Mouse (Mus musculus) heart, embryonic 12.5 days (tissue): Measurements from ENCODE around the gene Arhgap20. TPM values are rescaled to one million over a fixed set of nuclear protein-coding genes. Genes with fewer than 3 reads are reported as not detected.

Source experiments
- ATAC-seq: fragments of 200-750 bp; cut with Nextera tagmentation; 2 replicates; pipeline ENCODE4 v1.8.0; 2017; ENCODE audit warnings: moderate TSS enrichment, moderate library complexity; ENCODE audit not compliant: insufficient number of reproducible peaks, low FRiP score
- H3K27ac ChIP-seq: fragments of 300-500 bp; sonication (generic); 2 replicates; pipeline ENCODE4 v1.5.1; 2016; ENCODE audit warnings: mild to moderate bottlenecking, moderate library complexity; ENCODE audit not compliant: poor library complexity, severe bottlenecking
- H3K27me3 ChIP-seq: fragments of 300-500 bp; sonication (generic); replicated peaks from 2 replicates; pipeline ENCODE4 v1.6.1; 2016; ENCODE audit warnings: mild to moderate bottlenecking, moderate library complexity
- H3K36me3 ChIP-seq: fragments of 300-500 bp; sonication (generic); 2 replicates; pipeline ENCODE4 v1.6.1; 2016; ENCODE audit warnings: mild to moderate bottlenecking, moderate library complexity
- H3K4me1 ChIP-seq: fragments of 300-500 bp; sonication (generic); replicated peaks from 2 replicates; pipeline ENCODE4 v1.6.1; 2016; ENCODE audit warnings: mild to moderate bottlenecking
- H3K4me2 ChIP-seq: fragments of 300-500 bp; sonication (generic); 2 replicates; pipeline ENCODE4 v1.6.1; 2016; ENCODE audit warnings: mild to moderate bottlenecking, moderate library complexity
- H3K4me3 ChIP-seq: fragments of 300-500 bp; sonication (generic); 2 replicates; pipeline ENCODE4 v1.5.1; 2016; ENCODE audit warnings: mild to moderate bottlenecking
- H3K9ac ChIP-seq: fragments of 300-500 bp; sonication (generic); 2 replicates; pipeline ENCODE4 v1.6.1; 2016; ENCODE audit warnings: mild to moderate bottlenecking, moderate library complexity
- H3K9me3 ChIP-seq: fragments of 300-500 bp; sonication (generic); replicated peaks from 2 replicates; pipeline ENCODE4 v1.6.1; 2016; ENCODE audit warnings: mild to moderate bottlenecking, moderate library complexity
- WGBS: fragments of 180-500 bp; shearing (Covaris S2); methylation state at CpG from one replicate; pipeline ENCODE4 v1.1.7; 2016; 5-methylcytosine and 5-hydroxymethylcytosine counted together
- polyA plus RNA-seq: library from polyadenylated mRNA; unstranded; fragments of >200 nt; fragmentation: Nextera tagmentation; extraction: Ambion mirVana; gene quantifications from 2 replicates; pipeline ENCODE4 v1.2.1, GENCODE M21; 2016

Arhgap20 gene
- polyA plus RNA-seq, 1 experiment from 2014 or later = 0.66 TPM

DNA sequence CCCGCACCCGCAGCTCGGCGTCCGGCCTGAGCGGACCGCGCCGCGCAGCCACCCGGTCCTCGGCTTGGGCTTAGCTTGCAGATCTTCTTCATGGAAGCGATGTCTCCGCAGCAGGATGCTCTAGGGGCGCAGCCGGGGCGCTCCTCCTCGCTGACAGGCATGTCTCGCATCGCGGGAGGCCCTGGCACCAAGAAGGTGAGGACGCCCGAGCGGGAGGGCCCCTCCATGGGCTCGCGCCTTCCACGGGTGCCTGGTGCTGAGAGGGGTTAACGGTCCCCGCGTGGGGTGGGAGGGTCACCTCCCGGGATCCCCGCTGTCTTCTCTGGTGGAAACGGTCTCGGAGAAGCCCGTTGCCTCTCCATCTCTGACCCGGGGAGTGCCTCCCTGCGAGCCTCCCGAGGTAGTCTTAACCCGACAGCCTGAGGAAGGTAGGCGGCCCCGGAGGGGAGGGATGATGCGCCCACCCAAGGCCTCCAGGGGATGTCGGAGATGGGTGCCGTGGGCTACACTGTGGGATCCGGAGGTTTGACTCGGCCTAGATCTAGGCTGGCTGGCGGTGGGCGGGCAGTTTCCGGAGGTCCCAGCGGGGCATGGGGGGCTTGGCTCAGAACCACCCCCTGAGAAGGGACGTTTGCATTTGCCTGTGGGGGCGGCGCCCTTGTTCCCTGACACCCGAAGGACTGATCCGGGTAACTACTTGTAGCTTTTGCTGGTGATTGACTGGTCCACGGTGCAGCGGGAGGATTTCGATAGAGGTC is 459 bp downstream of the Arhgap20 start:
- H3K4me3 ChIP-seq = peak overlapping the region; percentile 73
- H3K27ac ChIP-seq = no peak overlapping the region
- H3K4me2 ChIP-seq = peak overlapping the region; percentile 94
- H3K4me1 ChIP-seq = peaks cover 24% of the 10 kb centered on the region
- H3K9me3 ChIP-seq = no peaks in the 10 kb centered on the region
- under 1% methylated on average over 58 of the region's 58 CpGs for WGBS
- ATAC-seq = peak; percentile 43; the same call in 1 of the 2 replicates
- H3K27me3 ChIP-seq = peaks cover 42% of the 10 kb centered on the region
- H3K36me3 ChIP-seq = no peaks in the 10 kb centered on the region
- H3K9ac ChIP-seq = peak overlapping the region; percentile 60

DNA sequence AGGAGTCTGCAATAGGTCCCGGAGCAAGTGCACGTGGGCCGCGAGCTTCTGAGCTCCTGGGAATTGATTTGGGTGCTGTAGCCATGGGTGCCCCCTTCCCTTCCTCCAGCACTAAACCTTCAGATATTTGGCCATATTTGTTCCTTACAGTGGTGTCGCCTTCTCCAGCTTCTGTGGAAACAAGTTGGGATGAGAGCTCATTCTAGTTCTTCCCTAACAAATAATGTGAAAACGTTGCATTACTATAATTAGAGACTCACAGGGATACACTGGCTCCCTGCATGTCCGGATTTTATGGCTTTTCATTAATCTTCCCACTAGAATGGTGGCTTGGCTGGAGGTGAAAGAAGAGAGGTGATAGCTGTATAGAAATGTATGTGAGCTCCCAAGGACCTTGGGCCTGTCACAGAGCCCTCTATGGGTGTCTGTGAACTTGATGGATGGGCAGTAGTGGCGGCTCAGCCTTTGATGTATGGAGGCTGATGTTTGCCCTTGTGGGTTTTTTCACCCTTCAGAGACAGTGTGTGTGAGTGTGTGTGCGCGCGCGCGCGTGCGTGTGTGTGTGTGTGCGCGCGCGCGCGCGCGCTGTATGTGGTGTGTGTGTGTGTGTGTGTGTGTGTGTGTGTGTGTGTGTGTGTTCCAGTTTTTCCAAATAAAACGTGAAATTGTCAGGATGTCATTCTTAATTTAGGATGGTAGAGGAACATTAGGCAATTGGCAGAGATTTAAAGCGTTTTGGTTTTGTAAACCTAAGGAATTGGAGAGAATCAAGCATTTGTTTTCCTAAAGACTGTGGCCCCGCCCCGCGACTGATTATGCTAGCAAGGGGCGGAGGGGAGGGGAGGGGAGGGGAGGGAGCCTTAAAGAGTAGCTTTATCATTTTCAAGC is 1.3 kb downstream of the Arhgap20 start:
- Histone ChIP-seq H3K36me3 (no peaks in the 10 kb centered on the region), H3K4me3 (peak overlapping the region; percentile 73), H3K4me1 (peaks cover 24% of the 10 kb centered on the region), H3K27ac (no peak overlapping the region), H3K27me3 (peaks cover 40% of the 10 kb centered on the region), H3K4me2 (peak overlapping the region; percentile 94), H3K9ac (peak overlapping the region; percentile 60), H3K9me3 (no peaks in the 10 kb centered on the region)
- no peak for ATAC-seq
- WGBS = under 1% methylated on average over 29 of the region's 29 CpGs

DNA sequence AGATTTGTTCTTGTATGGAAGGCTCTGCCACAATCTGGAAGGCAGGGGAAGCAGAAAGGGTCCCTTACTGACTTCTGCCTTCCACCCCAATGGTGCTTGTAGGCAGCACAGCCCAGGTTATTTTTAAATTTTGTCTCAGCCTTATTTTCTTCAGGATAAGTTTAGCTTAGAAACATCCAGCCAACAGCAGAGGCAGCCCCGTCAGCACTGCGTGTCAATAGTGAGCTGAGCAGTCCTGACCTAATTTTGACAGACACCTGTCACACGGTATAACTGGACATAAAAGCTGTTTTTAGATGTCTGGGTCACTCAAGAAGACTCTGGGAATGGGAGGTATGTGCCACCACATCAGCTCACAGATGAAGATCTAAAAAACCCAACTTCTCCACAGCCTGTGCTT is 9.1 kb downstream of the Arhgap20 start:
- Histone ChIP-seq H3K27me3 (0 out of 2 replicates have a peak, but pooled peaks cover under 1% of the 10 kb centered on the region), H3K27ac (no peak overlapping the region), H3K4me2 (no peak overlapping the region), H3K4me1 (no peaks in the 10 kb centered on the region), H3K4me3 (no peak overlapping the region), H3K9ac (no peak overlapping the region), H3K36me3 (no peaks in the 10 kb centered on the region), H3K9me3 (no peaks in the 10 kb centered on the region)
- ATAC-seq = no peak
- WGBS = 66% methylated on average over 3 of the region's 3 CpGs

DNA sequence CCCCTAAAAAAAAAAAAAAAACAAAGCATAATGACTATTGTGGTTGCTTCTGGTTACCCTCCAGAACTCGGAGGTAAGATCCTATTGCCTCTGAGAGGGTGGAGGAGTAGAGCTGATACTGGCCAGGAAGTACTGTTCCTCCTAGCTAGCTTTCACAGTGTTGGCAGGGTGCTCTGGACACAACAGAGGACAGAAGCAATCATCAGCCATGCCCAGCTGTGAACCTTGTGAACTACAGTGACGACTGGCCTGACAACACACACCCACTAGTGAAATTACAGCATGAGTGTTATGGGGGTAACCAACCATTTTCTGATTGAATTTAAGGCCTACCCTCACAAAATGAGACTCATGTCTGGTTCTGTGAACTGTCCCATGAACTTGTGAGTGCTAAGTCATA is 11.3 kb downstream of the Arhgap20 start:
- no peak for ATAC-seq
- H3K36me3 ChIP-seq = no peaks in the 10 kb centered on the region
- no peak overlapping the region for H3K4me2 ChIP-seq
- H3K9ac ChIP-seq = no peak overlapping the region
- no peaks in the 10 kb centered on the region for H3K4me1 ChIP-seq
- no peaks in the 10 kb centered on the region for H3K9me3 ChIP-seq
- no peak overlapping the region for H3K27ac ChIP-seq
- WGBS = 64% methylated on average over 2 of the region's 2 CpGs
- no peak overlapping the region for H3K4me3 ChIP-seq
- H3K27me3 ChIP-seq = no peaks in the 10 kb centered on the region

DNA sequence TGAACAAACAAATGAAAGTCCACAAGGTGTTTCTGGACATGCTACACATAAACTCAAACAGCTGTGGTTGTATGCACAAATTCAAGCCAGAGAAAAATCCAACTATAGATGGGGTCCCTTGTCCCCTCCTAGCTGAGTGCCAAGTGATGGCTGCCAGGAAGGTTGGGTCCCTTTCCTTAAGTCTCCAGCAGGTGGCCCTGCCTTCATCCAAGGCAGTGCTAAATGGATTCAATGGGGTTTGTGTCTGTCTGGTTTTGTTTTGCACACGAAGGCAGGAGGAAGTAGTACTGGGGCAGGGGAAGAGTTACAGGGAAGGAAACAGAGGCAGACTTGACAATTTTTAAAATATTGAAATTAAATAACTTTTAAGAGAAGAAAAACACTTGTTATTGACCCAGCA is 12.0 kb downstream of the Arhgap20 start:
- Histone ChIP-seq H3K4me2 (no peak overlapping the region), H3K4me3 (no peak overlapping the region), H3K27ac (no peak overlapping the region), H3K4me1 (no peaks in the 10 kb centered on the region), H3K27me3 (no peaks in the 10 kb centered on the region), H3K9ac (no peak overlapping the region), H3K36me3 (no peaks in the 10 kb centered on the region), H3K9me3 (no peaks in the 10 kb centered on the region)
- 4% methylated on average over 1 of the region's 1 CpGs for WGBS
- ATAC-seq = no peak

DNA sequence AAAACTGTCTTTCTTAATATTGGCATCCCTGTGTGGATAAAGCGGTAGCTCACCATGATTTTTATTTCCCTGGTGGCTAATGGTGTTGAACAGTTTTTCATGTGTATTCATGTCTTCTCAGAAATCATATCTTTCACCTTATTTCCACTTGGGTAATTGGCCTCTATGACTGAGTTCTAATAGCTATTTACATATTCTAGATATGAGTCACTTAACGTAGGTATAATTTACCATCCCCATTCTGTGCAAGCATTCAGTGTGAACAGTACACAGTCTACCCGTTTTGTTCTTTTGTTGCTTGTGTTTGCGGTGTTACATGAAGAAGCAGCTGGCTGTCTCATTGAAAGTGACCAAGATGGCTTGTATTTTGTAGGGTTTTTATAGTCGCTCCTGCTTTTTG is 14.1 kb downstream of the Arhgap20 start:
- no peaks in the 10 kb centered on the region for H3K9me3 ChIP-seq
- no peak for ATAC-seq
- no peak overlapping the region for H3K27ac ChIP-seq
- no peak overlapping the region for H3K9ac ChIP-seq
- H3K4me1 ChIP-seq = no peaks in the 10 kb centered on the region
- 83% methylated on average over 5 of the region's 5 CpGs for WGBS
- H3K4me2 ChIP-seq = no peak overlapping the region
- H3K27me3 ChIP-seq = no peaks in the 10 kb centered on the region
- H3K4me3 ChIP-seq = no peak overlapping the region
- no peaks in the 10 kb centered on the region for H3K36me3 ChIP-seq

DNA sequence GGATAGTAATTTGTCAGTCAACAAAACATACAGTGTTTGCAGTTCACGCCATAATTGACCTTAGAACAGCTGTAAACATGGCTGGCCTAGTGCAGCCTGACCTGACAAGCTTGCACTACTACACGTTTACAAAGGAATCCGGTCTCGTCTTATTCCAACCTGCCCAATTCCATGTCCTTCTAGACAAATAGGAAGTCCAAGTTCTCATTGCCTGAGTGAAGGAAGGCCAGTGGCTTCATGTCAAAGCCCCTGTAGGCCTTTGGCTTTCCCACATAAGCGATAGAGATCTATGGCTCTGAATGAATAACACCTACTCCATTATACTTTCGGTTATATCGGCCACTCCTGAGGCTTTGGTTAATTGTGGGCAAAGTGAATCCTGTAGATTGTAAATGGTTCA is 16.0 kb downstream of the Arhgap20 start:
- ATAC-seq = no peak
- Histone ChIP-seq H3K4me2 (no peak overlapping the region), H3K36me3 (no peaks in the 10 kb centered on the region), H3K27me3 (no peaks in the 10 kb centered on the region), H3K9me3 (no peaks in the 10 kb centered on the region), H3K27ac (no peak overlapping the region), H3K9ac (no peak overlapping the region), H3K4me3 (no peak overlapping the region), H3K4me1 (no peaks in the 10 kb centered on the region)
- 91% methylated on average over 7 of the region's 7 CpGs for WGBS

DNA sequence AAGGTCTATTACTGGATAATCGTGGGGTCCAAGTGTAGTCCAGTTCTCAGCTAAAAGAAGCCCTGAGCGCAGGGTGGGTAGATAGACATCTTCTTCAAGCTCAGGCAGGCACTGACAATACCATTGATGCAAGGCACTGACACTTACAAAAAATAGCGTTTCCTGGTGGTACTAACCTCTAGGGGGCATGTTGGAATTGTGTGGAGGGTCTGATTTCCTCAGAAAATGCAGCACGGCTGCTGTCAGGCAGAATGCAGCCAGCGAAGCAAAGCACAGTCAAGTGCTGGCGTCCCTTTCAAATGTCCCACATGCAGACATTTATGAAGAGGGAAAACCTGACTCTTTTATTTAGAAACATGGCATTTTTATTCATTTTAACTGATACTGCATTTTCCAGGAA is 22.2 kb downstream of the Arhgap20 start:
- no peak overlapping the region for H3K4me2 ChIP-seq
- no peak for ATAC-seq
- H3K36me3 ChIP-seq = no peaks in the 10 kb centered on the region
- H3K27ac ChIP-seq = no peak overlapping the region
- no peaks in the 10 kb centered on the region for H3K4me1 ChIP-seq
- 35% methylated on average over 6 of the region's 6 CpGs for WGBS
- H3K4me3 ChIP-seq = no peak overlapping the region
- H3K27me3 ChIP-seq = no peaks in the 10 kb centered on the region
- H3K9me3 ChIP-seq = no peaks in the 10 kb centered on the region
- H3K9ac ChIP-seq = no peak overlapping the region

DNA sequence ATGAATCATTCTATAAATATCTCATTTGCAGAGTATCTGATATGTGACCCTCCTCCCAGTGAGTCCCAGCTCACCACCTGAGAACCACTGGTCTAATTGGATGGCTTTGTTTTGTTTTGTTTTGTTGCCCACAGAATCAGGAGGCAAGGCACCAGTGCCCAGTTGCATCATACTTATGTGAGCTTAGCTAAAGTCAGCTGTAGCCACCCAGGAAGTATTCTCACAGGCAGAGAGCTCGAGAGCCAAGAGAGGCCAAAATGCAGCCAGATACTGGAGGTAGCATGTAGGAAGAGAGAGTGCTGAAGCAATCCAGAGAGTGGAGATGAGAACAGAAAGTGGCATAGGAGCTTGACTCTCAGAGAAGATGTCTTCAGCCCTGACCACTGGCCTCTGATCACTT is 23.3 kb downstream of the Arhgap20 start:
- no peak for ATAC-seq
- Histone ChIP-seq H3K9ac (no peak overlapping the region), H3K27ac (no peak overlapping the region), H3K27me3 (no peaks in the 10 kb centered on the region), H3K4me1 (no peaks in the 10 kb centered on the region), H3K36me3 (no peaks in the 10 kb centered on the region), H3K4me3 (no peak overlapping the region), H3K9me3 (no peaks in the 10 kb centered on the region; the same call in 1 of the 2 replicates), H3K4me2 (no peak overlapping the region)
- 58% methylated on average over 1 of the region's 1 CpGs for WGBS

DNA sequence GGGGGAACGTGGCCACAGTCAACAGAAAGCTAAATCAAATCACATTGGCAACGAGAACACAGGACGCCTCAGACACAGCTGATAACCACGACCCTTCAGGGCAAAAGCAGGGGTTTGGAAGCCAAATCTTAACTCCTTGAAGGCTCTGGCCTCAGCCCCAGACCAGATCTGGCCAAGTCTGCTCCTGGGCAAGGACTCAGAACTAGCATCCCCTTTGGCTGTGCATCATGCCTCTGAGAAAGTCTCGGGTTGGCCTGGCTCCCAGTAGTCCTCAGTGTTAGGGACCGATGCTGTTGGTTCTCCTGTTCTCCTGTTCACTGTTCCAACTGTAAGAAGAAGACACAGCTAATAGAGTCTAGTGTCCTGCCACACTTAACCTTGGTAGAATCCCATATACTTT is 30.1 kb downstream of the Arhgap20 start:
- no peak overlapping the region for H3K4me3 ChIP-seq
- 64% methylated on average over 6 of the region's 6 CpGs for WGBS
- ATAC-seq = no peak

DNA sequence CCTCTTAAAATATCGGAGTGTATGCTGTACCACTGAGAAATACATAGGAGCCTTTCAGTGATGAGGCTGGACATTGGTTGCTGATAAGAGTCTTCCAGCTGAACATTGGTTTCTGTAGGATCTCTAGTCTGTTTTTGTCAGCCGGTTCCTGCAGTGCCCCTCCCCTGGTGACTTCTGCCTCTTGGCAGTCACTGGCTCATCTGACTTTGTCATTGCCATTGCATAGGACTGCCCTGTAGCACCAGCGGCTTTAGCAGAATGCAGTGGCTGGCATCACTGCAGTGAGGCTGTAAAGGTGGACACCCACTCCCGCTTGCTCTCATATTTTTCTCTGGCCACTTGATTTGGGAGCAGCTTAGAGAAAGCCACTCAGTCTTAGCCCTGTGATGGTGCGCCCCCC is 33.1 kb downstream of the Arhgap20 start:
- 79% methylated on average over 5 of the region's 5 CpGs for WGBS
- no peak overlapping the region for H3K4me2 ChIP-seq
- H3K9ac ChIP-seq = no peak overlapping the region
- no peak for ATAC-seq
- no peak overlapping the region for H3K27ac ChIP-seq
- no peaks in the 10 kb centered on the region for H3K27me3 ChIP-seq
- 0 out of 2 replicates have a peak, but pooled peaks cover 3% of the 10 kb centered on the region for H3K4me1 ChIP-seq
- H3K36me3 ChIP-seq = no peaks in the 10 kb centered on the region
- no peaks in the 10 kb centered on the region for H3K9me3 ChIP-seq
- no peak overlapping the region for H3K4me3 ChIP-seq

More for the DNA sequence above, 30.1 kb downstream of the Arhgap20 start:
- Histone ChIP-seq H3K27me3 (no peaks in the 10 kb centered on the region), H3K4me2 (no peak overlapping the region), H3K9me3 (no peaks in the 10 kb centered on the region; the same call in 1 of the 2 replicates), H3K4me1 (0 out of 2 replicates have a peak, but pooled peaks cover 3% of the 10 kb centered on the region), H3K9ac (no peak overlapping the region), H3K27ac (no peak overlapping the region), H3K36me3 (no peaks in the 10 kb centered on the region)
